Mouse (Mus musculus): ENCODE measurements around the gene Wsb1.

- TF ChIP-seq CTCF (IDR thresholded peaks at IDR 0.05; ENCODE audit: insufficient read depth, low read depth, low read length) (no peak), POLR2A (IDR thresholded peaks at IDR 0.05; ENCODE audit: insufficient read depth, low read depth, low read length) (no peak)
Observed at GRCm38 (mm10) chr11:79292130-79292529, 37.7 kb upstream of the Wsb1 start.

Measured in olfactory bulb, adult 2 months (tissue).